Mouse (Mus musculus) cerebellum, adult 2 months (tissue): ENCODE measurements at regions not wholly inside any gene's neighbourhood (a gene's known extent, or its start where the extent isn't known, plus 50 kb on each side); places are given as distances from the start of the nearest gene placed in this dataset.

Source experiments
- CTCF ChIP-seq: fragments of 200-500 bp; IDR thresholded peaks from 2 replicates; pipeline ENCODE4 v1.5.1; 2011; ENCODE audit warnings: low read depth, mild to moderate bottlenecking, control low read depth, low read length, moderate library complexity, borderline replicate concordance; ENCODE audit not compliant: insufficient read depth
- POLR2A ChIP-seq: fragments of 200-500 bp; IDR thresholded peaks from 2 replicates; pipeline ENCODE4 v1.6.1; 2011; ENCODE audit warnings: low read length, control low read depth, borderline replicate concordance; ENCODE audit not compliant: insufficient read depth

DNA sequence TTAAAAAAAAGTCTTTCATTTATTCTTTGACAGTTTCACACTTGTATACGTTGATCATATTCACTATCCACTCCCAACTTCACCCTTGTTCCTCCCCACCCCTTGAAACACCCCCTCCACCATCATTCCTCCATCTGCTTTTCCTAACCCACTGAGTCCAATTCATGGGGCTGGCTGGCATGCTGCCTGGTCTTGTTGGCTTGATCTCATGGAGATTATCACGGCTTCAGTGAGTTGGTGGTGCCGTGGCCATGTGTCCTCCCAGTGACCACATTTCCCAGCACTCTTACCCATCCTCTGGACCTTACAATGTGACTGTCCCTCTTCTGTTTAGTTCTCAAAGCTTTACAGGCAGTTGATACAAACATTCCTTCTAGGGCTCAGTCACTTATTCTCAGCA, 65.8 kb upstream of the Lrpap1 start:
- TF ChIP-seq CTCF: no peak
- no peak for TF ChIP-seq POLR2A
